Mouse (Mus musculus) megakaryocyte-erythroid progenitor cell, adult 5-6 weeks (primary cell): ENCODE measurements around the gene Pigq. TPM values are rescaled to one million over a fixed set of nuclear protein-coding genes. Genes with fewer than 3 reads are reported as not detected.

ENCODE experiments used
- ATAC-seq: replicated peaks from 2 replicates; pipeline ENCODE4 v1.8.0; 2016; ENCODE audit warnings: mild to moderate bottlenecking, inconsistent platforms; ENCODE audit not compliant: severe bottlenecking, poor library complexity, low FRiP score, low TSS enrichment
- total RNA-seq, 2 experiments: library from RNA; stranded (forward) in 1 of 2; stranded (reverse) in 1 of 2; fragments of 200-1000, 215-1000 nt in 1 of 2; fragments of >200 nt in 1 of 2; fragmentation: Nextera tagmentation in 1 of 2; gene quantifications; 2 replicates each; pipeline ENCODE4 v1.2.3; 2014 to 2017

Gene Pigq
- total RNA-seq (2014; fragmentation: Nextera tagmentation), result 211 and 231 TPM in 2 replicates
- total RNA-seq (2017), result 102 and 156 TPM in 2 replicates

DNA sequence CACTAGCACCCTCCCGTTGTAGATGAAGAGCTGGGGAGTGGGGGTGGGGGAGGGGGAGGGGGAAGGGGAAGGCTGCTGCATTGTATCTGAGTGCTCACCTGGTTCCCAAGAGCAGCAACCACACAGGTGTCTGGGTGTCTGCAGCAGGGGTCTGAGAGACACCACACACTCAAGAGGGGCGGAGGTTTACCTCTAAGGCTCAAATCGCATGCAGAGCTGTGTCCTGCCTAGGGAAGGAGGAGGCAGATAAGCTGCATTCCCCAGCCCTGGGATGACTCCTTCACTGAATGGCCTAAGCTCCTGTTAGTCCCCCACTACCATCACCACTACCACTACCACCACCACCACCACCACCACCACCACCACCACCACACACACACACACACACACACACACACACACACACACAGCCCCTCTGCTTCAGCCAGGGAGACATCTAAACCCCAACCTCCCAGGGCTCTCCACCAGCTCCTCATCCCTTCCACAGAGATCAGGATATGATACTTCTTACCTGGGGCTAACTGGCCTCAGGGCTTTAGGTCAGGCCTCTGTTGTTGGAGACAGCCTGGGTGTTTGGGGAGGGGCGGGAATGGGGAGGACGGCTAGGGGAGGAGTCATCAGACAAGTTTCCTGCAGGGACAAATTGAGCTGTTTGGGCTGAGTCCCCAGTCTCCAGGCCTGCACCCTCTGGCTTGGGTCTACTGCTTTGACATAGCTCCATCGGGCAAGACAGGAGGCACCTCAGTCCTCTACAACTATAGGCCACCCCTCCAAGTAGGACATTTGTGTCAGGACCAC, at the start of gene Pigq, which contains the start of gene Nhlrc4:
Gene Pigq (minus strand): TSS at position 571 of the 798 bp plus-strand sequence.
Gene Nhlrc4 (minus strand): TSS at position 596 of the 798 bp plus-strand sequence.
- ATAC-seq, result no peak

DNA sequence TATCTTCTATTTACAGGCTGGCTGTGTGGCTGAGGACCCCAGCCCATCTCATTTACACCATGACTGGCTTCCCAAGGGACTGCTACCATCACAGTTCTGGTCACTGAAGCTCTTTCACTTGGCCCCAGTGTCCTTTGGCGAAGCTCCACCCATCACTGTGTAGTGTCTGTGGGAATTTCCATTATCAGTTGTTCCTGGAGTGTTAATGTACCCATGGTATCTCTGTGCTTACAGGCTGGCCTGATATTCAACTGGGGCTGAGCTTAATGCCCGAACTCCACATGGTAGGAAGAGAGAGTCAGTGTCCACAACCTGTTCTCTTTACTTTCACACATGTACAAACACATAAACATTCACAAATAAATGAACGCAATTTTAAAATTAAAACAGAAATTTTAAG, 48.8 kb upstream of the Pigq start:
- no peak for ATAC-seq

DNA sequence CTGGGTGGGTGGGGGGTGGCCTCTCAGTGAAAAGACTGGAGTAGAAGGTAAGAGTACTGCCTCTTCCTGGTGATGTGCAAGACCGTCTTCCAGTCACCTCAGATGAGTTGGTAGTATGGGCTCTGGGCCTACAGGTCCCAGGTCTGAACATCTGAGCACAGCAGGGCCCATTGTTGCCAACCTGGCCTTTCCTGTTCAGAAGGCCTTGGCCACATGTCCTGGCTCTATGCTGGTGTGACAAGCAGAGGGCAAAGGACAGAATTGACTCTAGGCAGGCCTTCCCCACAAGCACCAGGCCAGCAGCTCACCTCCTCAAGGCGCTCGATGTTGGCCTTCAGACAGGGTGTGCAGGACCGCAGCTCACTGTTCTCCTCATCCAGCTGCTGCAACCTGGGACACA, 47.5 kb upstream of the Pigq start:
- ATAC-seq, result no peak

DNA sequence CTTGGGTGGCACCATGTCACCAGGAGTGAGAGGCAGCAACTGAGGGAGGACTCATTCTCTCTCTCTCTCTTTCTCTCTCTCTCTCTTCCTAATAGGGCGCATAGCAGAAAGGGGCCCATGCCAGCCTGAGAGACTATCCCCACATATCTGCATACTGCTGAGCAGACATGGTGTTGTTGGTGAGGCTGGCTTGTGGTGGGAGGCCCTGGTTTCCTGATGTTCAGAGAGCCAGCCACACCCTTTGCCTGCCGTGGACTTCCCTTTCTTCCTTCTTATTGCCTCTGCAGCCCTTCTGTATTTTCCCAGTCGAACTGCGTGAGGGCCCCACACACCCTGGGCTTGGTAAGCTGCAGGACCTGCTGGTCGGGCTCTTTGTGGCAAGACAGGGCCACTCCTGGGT, 45.6 kb upstream of the Pigq start:
- no peak for ATAC-seq

DNA sequence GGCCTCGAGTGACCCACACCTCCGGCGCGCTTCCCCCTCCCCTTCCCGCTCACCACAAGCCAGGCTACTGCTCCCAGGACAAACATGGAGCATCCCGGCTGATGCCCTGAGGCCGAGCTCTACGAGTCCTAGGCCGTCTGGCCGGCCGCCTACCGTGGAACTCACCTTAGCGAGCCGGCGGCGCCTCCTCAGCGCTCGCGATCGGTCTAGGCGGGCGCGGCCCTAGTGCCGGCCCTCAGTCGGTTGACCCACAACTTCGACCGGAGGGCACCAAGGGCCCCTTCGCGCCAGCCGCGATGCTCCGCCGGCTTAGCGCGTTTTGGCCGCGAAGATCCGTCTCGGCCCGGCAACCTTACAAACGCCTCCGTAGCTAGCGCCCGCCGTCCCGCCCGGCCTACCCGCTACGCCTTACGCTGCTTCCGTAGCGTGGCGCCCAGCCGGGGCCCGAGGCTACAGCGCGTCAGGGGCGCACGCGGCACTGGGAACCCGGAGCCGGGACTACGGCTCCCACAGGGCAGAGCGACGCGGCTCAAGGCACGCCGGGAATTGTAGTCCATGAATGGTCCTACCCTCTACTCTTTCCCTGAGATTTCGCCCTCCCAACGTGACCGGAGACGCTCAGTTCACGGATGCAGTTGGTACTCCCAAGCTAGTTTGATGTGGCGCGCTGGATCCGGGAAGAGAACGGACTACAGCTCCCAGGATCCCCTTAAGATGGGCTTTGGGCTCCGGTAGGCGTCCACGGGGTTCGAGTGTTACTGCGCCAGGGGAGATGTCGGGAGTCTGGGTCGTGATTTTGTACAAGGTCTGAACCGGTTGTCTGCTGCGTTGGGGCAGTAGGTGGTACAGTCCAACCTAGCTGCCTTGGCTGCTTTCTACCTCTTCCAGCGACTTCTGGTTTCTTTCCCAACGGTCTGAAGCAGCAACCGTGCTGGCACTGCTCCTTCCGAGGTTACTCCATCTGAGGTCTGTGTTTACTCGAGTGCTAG, 40.9 kb upstream of the Pigq start, which contains the start of gene Capn15:
Gene Capn15 (minus strand): TSS at position 491 of the 989 bp plus-strand sequence.
- peak; percentile 91 for ATAC-seq

DNA sequence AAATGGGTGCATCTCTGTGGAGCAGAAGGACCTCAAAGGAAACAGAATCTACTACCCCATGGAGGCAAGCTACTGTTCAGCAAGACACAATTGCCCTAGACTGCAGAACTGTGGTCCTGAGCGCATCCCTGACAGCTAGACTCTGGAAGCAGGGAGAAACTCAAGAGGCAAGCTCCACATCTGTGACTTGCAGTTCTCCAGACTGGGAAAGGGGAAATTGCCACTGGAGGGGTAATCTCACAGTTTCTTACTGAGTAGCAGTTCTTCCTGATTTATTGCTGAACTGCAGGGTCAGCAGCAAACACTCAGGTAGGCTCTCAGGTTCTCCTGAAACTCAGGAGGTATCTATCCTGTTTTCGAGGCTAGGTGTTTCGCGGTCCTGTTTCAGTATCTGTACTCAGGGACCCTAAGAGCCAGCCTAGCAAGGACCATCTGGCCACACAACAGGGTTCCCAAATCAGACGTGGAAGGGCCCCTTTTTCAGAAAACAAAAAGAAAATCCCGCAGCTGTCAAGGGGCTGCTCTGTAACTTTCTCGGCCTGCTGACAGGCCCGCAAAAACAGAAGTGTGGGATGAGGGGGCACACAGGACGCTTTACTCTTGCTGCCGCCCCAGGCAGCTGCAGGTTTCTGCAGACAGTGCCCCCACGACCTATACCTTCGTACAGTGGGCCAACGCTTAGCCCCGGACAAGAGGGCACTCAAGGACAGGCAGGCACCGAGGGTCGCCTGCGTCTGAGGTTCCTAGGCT, 40.0 kb upstream of the Pigq start:
- no peak for ATAC-seq

DNA sequence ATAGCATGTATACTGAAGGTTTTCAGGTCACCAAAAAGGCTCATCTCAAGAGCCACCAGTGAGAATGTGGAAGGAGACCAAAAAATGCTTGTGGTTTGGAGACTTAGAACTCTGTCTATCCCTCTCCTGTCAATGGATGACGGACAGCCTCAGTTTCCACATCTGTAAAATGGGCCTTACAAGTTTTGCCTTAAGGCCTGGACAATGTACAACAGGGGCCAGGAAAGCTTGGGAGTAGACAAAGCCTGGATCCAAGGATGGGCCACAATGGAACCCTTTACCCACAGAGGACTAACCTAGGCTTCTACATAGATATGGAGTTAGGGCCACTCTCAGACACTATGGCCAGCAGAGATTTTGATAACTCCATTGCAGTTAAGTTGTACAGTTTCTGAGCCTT, 39.3 kb upstream of the Pigq start:
- ATAC-seq, result no peak

DNA sequence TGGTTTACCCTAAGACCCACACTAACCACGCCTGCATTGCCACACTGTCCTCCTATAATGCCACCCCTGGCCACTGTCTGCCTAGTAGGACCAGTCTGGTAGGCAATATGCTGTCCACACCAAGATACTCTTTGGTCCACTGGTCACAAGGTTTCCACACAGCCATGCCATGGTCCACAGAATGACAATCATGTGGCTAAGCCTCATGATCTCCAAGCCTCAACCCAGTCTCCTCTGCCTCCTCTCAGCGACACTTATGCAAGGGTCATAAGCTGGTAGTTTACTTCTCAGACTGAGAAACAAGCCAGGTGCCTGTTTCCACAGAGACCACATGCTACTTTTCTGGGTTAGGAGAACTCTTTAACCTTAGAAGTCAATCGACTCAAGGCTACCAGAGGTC, 38.2 kb upstream of the Pigq start:
- ATAC-seq, result no peak

DNA sequence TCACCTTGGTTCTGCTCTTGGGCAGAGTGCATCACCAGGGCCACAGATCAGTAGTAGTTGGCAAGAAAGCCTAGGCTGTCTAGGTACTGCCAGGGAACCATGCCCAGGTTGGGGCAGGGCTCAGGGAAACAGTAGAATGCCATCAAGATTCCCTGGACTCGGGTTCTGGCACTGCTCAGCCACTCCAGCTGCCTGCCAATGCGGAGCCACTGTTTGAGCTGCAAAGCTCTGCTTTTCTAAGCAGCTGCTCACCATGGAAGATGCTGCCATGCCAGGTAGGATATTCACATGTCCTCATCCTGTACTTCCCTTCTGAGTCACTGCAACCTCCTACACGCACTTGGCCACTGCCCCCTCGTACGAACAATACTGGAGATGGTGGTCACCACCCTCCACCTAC, 36.1 kb upstream of the Pigq start:
- no peak for ATAC-seq

DNA sequence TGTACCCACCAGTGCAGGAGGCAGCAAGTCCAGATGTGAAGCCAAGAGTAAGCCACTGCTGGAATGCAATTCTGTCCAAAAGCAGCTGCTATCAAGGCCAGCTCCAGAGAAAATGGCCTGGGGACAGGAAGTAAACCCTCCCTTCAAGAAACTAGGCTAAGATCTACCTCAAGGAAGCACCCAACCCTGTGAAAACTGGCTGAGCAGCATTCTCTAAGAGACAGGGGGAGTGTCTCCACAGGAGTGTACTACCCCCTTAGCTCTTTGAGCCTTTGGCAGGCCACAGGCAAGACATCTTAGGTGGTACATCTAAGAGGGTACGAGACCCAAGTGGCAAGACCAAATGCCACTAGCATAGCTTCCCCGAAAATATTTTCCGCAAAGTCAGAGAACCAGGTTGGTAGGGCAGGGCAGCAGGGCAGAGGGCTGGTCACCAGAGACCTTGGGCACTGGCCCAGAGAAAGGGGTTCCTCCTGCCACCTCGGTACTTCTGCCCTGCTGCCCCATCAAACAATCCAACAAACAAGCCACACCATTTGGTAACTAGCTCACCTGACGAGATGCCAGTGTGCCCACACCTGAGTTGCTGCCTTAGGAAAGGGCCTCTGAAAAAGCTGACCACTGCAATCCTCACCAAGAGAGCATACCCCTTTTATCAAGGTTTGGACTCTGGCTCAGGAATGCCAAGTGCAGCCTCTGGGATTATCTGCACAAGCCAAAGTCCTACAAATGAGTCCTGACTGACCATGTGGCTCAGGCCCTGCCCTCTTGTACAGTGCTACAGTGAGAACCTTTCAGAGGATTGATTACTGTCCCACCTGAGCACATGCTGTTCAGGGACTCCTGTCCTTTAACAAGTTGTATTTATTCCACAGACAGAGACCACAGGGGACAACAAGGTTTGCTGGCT, 35.3 kb upstream of the Pigq start:
- no peak for ATAC-seq

DNA sequence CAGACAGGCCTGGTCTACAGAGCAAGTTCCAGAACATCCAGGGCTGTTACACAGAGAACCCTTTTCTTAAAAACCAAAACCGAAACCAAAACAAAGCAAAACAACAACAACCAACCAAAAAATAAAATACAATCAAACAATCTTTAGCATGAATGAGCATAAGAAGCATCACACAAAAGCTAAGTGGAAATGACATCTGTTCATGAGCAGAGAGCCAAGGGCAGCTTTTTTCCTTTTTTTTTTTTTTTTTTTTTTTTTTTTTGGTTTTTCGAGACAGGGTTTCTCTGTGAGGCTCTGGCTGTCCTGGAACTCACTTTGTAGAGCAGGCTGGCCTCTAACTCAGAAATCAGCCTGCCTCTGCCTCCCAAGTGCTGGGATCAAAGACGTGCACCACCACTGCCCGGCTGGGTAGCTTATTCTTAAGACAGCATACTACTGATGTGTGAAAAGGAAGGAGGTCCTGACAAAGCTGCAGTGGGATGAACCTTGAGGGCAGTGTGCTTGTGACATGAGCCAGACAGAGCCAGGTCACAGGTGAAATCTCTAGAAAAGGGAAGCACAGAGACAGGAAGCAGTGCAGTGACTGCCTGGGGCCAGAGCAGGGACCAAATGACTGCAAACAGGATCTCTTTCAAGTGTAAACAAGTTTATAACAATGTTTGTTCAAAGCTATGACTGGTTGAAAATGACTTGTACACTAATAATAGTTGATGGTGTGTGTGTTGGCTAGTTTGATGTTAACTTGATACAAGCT, 26.4 kb upstream of the Pigq start:
- no peak for ATAC-seq

DNA sequence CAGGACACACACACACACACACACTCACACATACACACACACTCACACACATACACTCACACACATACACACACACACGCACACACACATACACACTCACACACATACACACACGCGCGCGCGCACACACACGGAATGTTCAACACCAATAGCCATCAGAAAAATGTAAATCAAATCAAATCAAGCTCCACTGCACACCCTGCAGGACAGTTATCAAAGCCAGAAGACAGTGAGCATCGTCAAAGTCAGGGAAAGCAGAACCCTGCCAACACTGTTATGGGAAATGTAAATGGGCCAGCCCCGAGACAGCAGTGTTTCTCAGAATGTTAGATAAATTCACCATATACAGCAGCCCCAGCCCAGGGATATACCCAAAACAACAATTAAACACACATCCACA, 25.7 kb upstream of the Pigq start:
- ATAC-seq, result no peak

DNA sequence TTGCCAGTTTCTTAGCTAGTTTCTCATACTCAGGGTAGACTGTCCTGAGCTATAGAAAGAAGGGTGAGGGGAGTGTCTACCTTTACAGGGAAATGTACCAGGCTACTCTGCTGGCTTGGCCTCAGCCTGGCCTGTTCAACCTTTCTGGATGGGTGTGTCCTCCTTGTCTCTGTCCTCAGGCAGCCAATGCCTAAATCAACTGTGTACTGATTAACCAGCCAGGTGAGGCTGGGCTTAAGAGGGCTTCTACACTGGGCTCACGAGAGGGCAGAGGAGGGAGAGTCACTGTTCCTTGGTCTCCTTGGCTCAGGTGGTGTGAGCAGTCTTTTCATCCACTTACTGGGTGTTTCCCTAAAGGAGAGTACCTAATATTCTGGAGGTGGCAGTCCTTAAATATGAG, 23.4 kb upstream of the Pigq start:
- ATAC-seq, result no peak

DNA sequence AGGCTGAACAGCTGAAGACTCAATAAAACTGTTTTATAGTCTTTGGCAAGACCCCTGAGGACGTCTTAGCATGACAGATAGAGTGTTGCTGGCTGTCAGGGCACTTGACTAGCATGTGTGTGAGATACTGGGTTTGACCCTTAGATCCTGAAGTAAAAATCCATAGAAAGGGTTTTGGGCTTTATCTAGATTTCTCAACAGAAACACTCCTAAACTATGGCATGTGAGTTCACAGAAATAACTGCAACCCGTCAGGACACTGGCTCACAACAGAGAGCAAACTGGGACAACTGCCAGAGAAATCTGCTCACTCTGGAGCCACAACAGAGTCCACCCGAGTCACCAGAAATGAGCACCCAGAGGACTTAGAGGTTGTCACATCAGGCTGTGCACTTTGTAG, 22.9 kb upstream of the Pigq start:
- ATAC-seq, result no peak

DNA sequence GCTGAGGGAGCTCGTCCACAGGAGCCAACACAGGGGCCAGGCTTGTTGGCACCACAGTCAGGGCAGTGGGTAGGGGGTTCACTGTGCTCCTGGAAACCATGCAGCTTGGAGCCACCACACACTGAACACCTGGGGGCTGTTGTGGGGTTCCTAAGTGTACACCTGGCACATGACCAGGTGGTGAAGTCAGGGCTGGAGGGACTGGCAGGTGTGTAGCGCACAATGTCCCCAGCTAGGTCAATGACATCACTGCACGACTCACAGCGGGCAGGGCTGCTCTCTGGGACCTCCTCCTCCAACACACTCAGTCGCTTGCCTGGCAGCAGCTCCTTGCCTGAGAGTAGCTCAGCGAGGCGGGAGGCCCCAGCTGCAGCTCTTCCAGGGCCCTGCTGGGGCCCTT, 19.5 kb upstream of the Pigq start:
- ATAC-seq, result no peak

DNA sequence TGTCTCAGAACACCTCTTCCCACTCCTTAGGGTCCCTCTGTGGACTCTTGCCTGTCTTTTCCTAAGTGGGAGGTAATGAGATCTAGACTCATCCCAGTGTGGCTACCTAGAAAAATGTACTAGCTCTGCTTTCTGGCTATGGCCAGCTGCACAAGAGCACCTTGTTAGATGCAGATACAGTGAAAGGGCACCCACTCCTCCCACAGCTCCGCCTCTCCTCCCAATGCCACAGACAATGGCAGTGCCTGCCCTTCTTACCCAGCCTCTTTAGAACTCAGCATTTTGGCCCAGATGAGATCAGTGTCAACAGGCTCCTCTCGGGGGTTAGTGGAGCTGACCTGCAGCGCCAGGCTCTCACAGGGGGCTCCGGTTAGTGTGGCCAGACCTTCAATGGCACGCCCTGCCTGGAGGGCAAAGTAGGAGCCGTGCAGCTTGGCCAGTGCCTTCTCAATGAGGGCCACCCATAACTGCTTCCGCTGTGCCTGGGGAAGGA, 17.7 kb upstream of the Pigq start:
- no peak for ATAC-seq

DNA sequence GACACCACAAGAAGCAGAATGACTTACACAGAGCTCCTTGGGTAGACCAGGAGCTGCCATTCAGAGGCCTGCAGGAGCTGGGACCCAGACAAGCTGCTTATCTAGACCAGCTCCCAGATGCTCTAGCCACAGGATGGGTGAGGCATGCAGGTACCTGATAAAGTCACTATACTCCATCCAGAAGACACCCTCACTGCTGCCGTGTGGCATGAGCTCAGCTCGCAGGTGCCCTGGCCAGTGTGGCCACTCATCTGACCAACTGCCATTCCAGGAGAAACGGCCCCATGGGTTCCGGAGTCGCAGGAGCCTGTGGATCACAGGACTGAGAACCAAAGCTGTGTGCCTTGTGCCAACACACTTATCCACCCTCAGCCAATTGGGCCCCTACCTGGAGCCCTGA, 16.8 kb upstream of the Pigq start:
- peak; percentile 86 for ATAC-seq
